Comparison of ENCODE assay signal across 8 mouse cellular contexts in the genomic region with DNA sequence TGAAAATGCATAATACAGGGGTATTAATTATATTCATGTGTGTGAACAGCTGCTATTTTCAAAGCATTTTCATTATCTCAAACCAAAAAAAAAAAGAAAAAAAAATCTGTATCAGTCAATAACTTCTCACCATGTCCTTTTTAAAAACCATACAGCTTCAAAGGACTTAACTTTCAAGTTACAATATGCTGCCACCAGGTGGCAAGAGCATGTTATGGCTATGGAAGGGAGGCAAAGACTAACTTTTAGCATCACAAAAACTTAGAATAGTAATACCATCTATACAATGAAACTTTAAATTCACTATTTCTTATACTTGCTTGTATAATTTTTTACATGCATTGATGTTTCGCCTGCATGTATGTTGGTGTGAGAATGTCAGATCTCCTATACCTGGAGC. TPM values are rescaled to one million over a fixed set of nuclear protein-coding genes. Genes with fewer than 3 reads are reported as not detected.
DNase-seq lines count a peak whose midpoint lies in the region; ATAC-seq and TF ChIP-seq lines count a peak whose summit lies in the region.

No protein-coding gene starts in this region.

- H3K9me3 ChIP-seq in heart, postnatal 0 days (replicated peaks; ENCODE audit: control insufficient read depth, low read length) = no peaks in the 10 kb centered on the region
- H3K9me3 ChIP-seq in heart, embryonic 10.5 days = no peaks in the 10 kb centered on the region

- peak; percentile 69 for TF ChIP-seq CTCF in heart, postnatal 0 days (IDR thresholded peaks at IDR 0.05; ENCODE audit: low read depth)

- TF ChIP-seq EP300 in heart, postnatal 0 days (IDR thresholded peaks at IDR 0.05; ENCODE audit: low read depth) = no peak

- no peak overlapping the region for H3K9ac ChIP-seq in heart, postnatal 0 days (replicated peaks; ENCODE audit: low read depth, low read length)

- H3K27me3 ChIP-seq in heart, postnatal 0 days (ENCODE audit: control insufficient read depth, insufficient read depth, low read length) = no peaks in the 10 kb centered on the region
- no peaks in the 10 kb centered on the region for H3K27me3 ChIP-seq in heart, embryonic 10.5 days (ENCODE audit: insufficient read depth, poor library complexity, severe bottlenecking)

- peak; percentile 33 for DNase-seq in heart, postnatal 0 days (ENCODE audit: low spot score)
- no peak for DNase-seq in heart, embryonic 10.5 days (ENCODE audit: low spot score)
- peak; percentile 7 to 22 for DNase-seq in spleen, postnatal 36 days (ENCODE audit: low spot score in 2 of 2)
- DNase-seq in spleen, postnatal 4 days (ENCODE audit: low spot score in 2 of 2) = no peak
- DNase-seq in embryo, embryonic 11 days = peak; percentile 80
- DNase-seq in right cerebral cortex, postnatal 14 days = peak; percentile 33
- no peak for DNase-seq in c-Kit-positive CD71-positive TER-119-positive erythroid progenitor cells, embryonic 14.5 days (ENCODE audit: low spot score)

- H3K4me3 ChIP-seq in heart, postnatal 0 days (ENCODE audit: low read depth, low read length) = no peak overlapping the region
- H3K4me3 ChIP-seq in heart, embryonic 10.5 days = no peak overlapping the region

- WGBS in heart, postnatal 0 days = 63% methylated on average over 1 of the region's 1 CpGs
- WGBS in heart, embryonic 10.5 days = 55% methylated on average over 1 of the region's 1 CpGs

- no peak overlapping the region for H3K4me2 ChIP-seq in heart, postnatal 0 days (ENCODE audit: low read depth, low read length)

- no peak overlapping the region for H3K27ac ChIP-seq in heart, postnatal 0 days (ENCODE audit: low read depth)
- no peak overlapping the region for H3K27ac ChIP-seq in heart, embryonic 10.5 days

- ATAC-seq in heart, postnatal 0 days (ENCODE audit: insufficient read depth, low read depth) = no peak
- ATAC-seq in erythroid progenitor cell, adult 5-6 weeks (replicated peaks; ENCODE audit: low FRiP score, poor library complexity, severe bottlenecking) = no peak

- H3K4me1 ChIP-seq in heart, postnatal 0 days (ENCODE audit: control insufficient read depth, insufficient read depth) = no peaks in the 10 kb centered on the region
- 0 out of 2 replicates have a peak, but pooled peaks cover 6% of the 10 kb centered on the region for H3K4me1 ChIP-seq in heart, embryonic 10.5 days

- no peaks in the 10 kb centered on the region for H3K36me3 ChIP-seq in heart, postnatal 0 days (replicated peaks; ENCODE audit: control insufficient read depth, insufficient read depth, low read length)
- no peaks in the 10 kb centered on the region for H3K36me3 ChIP-seq in heart, embryonic 10.5 days

RNA-seq across cellular contexts. Expression of gene Rnf38, which starts 33.6 kb away (rescaled TPM):
- 41.1 and 61.1 TPM in 2 replicates for total RNA-seq in heart, postnatal 0 days (2014; rRNA removed; ENCODE audit: low replicate concordance)
- 7.3 and 7.5 TPM in 2 replicates for polyA plus RNA-seq in heart, postnatal 0 days (2015; fragmentation: Nextera tagmentation; extraction: Ambion mirVana)
- polyA plus RNA-seq in heart, embryonic 10.5 days (2016; fragmentation: Nextera tagmentation; extraction: Ambion mirVana) = 23.4 and 24.7 TPM in 2 replicates
- 171 and 226 TPM in 2 replicates for total RNA-seq in erythroid progenitor cell, adult 5-6 weeks (2015; ENCODE audit: low replicate concordance)
- total RNA-seq in erythroid progenitor cell, adult 5-6 weeks (2017; ENCODE audit: low replicate concordance) = 87.2 and 102 TPM in 2 replicates

Comparison
In these comparisons a context has a peak if more than half of its experiments do, and no peak if none do; other contexts are left out.
1. DNase-seq: peak in heart, postnatal 0 days (single experiment), spleen, postnatal 36 days (2 of 2), embryo, embryonic 11 days (single experiment) and right cerebral cortex, postnatal 14 days (single experiment); none in heart, embryonic 10.5 days (single experiment), spleen, postnatal 4 days (0 of 2) and c-Kit-positive CD71-positive TER-119-positive erythroid progenitor cells, embryonic 14.5 days (single experiment).